Comparison of ENCODE assay signal across 12 mouse cellular contexts in the genomic region with DNA sequence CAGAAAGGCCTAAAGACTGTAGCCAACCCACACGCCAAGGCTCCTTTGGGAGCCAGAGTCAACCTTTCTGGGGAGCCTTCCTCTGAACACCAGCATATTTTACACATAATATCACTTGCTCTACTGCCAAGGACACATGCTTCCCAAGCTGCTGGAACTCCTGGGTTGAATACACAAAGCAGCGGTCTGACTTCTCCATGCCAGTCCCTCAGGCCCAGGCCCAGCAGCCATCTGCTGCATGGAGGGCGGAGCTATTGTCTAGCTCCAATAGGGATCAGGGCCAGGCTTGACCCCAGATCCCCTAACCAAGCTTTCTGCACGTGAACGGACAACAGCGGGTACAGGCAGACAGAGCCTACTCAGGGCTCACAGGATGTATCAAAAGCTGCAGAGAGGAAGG. TPM values are rescaled to one million over a fixed set of nuclear protein-coding genes. Genes with fewer than 3 reads are reported as not detected.
A peak's percentile ranks its signal among the peaks of the same experiment; 100 is the strongest.
DNase-seq lines count a peak whose midpoint lies in the region; ATAC-seq lines count a peak whose summit lies in the region.
"Had no signal": no experiment of that assay in that cellular context is flagged by ENCODE, and none has a peak within 500 bp of the region (broad histone marks: within the 10 kb centered on the region; RNA-seq: fewer than 3 reads in every experiment).

No protein-coding gene starts in this region.

- peak; percentile 34 for DNase-seq in 3T3-L1 (ENCODE audit: low read depth, low spot score)
- peak; percentile 30 for DNase-seq in embryonic facial prominence, embryonic 14.5 days (ENCODE audit: low spot score)
- DNase-seq in limb, embryonic 10.5 days (ENCODE audit: low spot score): no peak
- no peak for DNase-seq in frontal cortex, postnatal 36 days (ENCODE audit: low spot score in 2 of 2)
- DNase-seq in thymus, postnatal 36 days: no peak
- DNase-seq: thymus, adult 18-20 months had no signal

- H3K27me3 ChIP-seq in forebrain, embryonic 12.5 days: no peaks in the 10 kb centered on the region
- H3K27me3 ChIP-seq in forebrain, embryonic 16.5 days (replicated peaks; ENCODE audit: control insufficient read depth, insufficient read depth, low read length): no peaks in the 10 kb centered on the region
- no peaks in the 10 kb centered on the region for H3K27me3 ChIP-seq in embryonic facial prominence, embryonic 14.5 days (replicated peaks; ENCODE audit: control insufficient read depth, insufficient read depth, low read length)
- H3K27me3 ChIP-seq in limb, embryonic 10.5 days (ENCODE audit: low read depth, poor library complexity, severe bottlenecking): peaks cover 7% of the 10 kb centered on the region

- H3K4me2 ChIP-seq in forebrain, embryonic 12.5 days: no peak overlapping the region
- H3K4me2 ChIP-seq in forebrain, embryonic 16.5 days (ENCODE audit: low read length): no peak overlapping the region
- no peak overlapping the region for H3K4me2 ChIP-seq in embryonic facial prominence, embryonic 14.5 days (ENCODE audit: low read depth, low read length)

- no peaks in the 10 kb centered on the region for H3K9me3 ChIP-seq in forebrain, embryonic 12.5 days
- H3K9me3 ChIP-seq in forebrain, embryonic 16.5 days (ENCODE audit: control insufficient read depth, low read length): no peaks in the 10 kb centered on the region
- no peaks in the 10 kb centered on the region for H3K9me3 ChIP-seq in embryonic facial prominence, embryonic 14.5 days (ENCODE audit: control insufficient read depth, low read length)
- H3K9me3 ChIP-seq in limb, embryonic 10.5 days (replicated peaks): no peaks in the 10 kb centered on the region

- H3K9ac ChIP-seq in forebrain, embryonic 12.5 days: no peak overlapping the region
- no peak overlapping the region for H3K9ac ChIP-seq in forebrain, embryonic 16.5 days (replicated peaks; ENCODE audit: low read depth, low read length)
- H3K9ac ChIP-seq in embryonic facial prominence, embryonic 14.5 days (ENCODE audit: low read depth, low read length): no peak overlapping the region

- 44% methylated on average over 6 of the region's 6 CpGs for WGBS in forebrain, embryonic 12.5 days
- WGBS in forebrain, embryonic 16.5 days: 52% methylated on average over 6 of the region's 6 CpGs
- 42% methylated on average over 6 of the region's 6 CpGs for WGBS in embryonic facial prominence, embryonic 14.5 days
- 66% methylated on average over 6 of the region's 6 CpGs for WGBS in limb, embryonic 10.5 days

- H3K36me3 ChIP-seq in forebrain, embryonic 12.5 days (replicated peaks): 0 out of 2 replicates have a peak, but pooled peaks cover 11% of the 10 kb centered on the region
- no peaks in the 10 kb centered on the region for H3K36me3 ChIP-seq in forebrain, embryonic 16.5 days (ENCODE audit: control insufficient read depth, insufficient read depth)
- H3K36me3 ChIP-seq in embryonic facial prominence, embryonic 14.5 days (ENCODE audit: control insufficient read depth, insufficient read depth, low read length): no peaks in the 10 kb centered on the region
- no peaks in the 10 kb centered on the region for H3K36me3 ChIP-seq in limb, embryonic 10.5 days

- ATAC-seq in forebrain, embryonic 12.5 days (ENCODE audit: low FRiP score): 0 out of 2 replicates have a peak, but pooled peaks have one; percentile 49
- no peak for ATAC-seq in forebrain, embryonic 16.5 days
- peak; percentile 28; the same call in 1 of the 2 replicates for ATAC-seq in embryonic facial prominence, embryonic 14.5 days (ENCODE audit: low read depth)
- no peak for ATAC-seq in megakaryocyte-erythroid progenitor cell, adult 5-6 weeks (replicated peaks; ENCODE audit: low FRiP score, low TSS enrichment, poor library complexity, severe bottlenecking)

- 0 out of 2 replicates have a peak overlapping the region, but pooled peaks have one; percentile 5 for H3K27ac ChIP-seq in forebrain, embryonic 12.5 days
- no peak overlapping the region for H3K27ac ChIP-seq in forebrain, embryonic 16.5 days (ENCODE audit: low read length)
- H3K27ac ChIP-seq in embryonic facial prominence, embryonic 14.5 days (replicated peaks; ENCODE audit: low read depth, low read length): no peak overlapping the region
- H3K27ac ChIP-seq in limb, embryonic 10.5 days: peak overlapping the region; percentile 33; the same call in 1 of the 2 replicates

- H3K4me1 ChIP-seq in forebrain, embryonic 12.5 days: peaks cover 18% of the 10 kb centered on the region
- no peaks in the 10 kb centered on the region for H3K4me1 ChIP-seq in forebrain, embryonic 16.5 days (replicated peaks; ENCODE audit: control insufficient read depth, insufficient read depth, low read length)
- no peaks in the 10 kb centered on the region for H3K4me1 ChIP-seq in embryonic facial prominence, embryonic 14.5 days (ENCODE audit: control insufficient read depth, insufficient read depth, low read length)
- H3K4me1 ChIP-seq in limb, embryonic 10.5 days: 0 out of 2 replicates have a peak, but pooled peaks cover 9% of the 10 kb centered on the region

- H3K4me3 ChIP-seq in forebrain, embryonic 12.5 days (replicated peaks): no peak overlapping the region
- no peak overlapping the region for H3K4me3 ChIP-seq in forebrain, embryonic 16.5 days (replicated peaks; ENCODE audit: low read length)
- no peak overlapping the region for H3K4me3 ChIP-seq in embryonic facial prominence, embryonic 14.5 days (ENCODE audit: low read depth, low read length)
- H3K4me3 ChIP-seq in limb, embryonic 10.5 days: no peak overlapping the region

RNA-seq across cellular contexts. Expression of a gene that starts 18.3 kb away (rescaled TPM):
- 13.2 and 14.6 TPM in 2 replicates for polyA plus RNA-seq in forebrain, embryonic 12.5 days (2016; fragmentation: Nextera tagmentation; extraction: Ambion mirVana)
- polyA plus RNA-seq in forebrain, embryonic 16.5 days (2015; fragmentation: Nextera tagmentation; extraction: Ambion mirVana): 30.8 and 41.4 TPM in 2 replicates
- polyA plus RNA-seq in embryonic facial prominence, embryonic 14.5 days (2014; fragmentation: Nextera tagmentation; extraction: Ambion mirVana): 19.5 and 21.6 TPM in 2 replicates
- 6.2 and 7.1 TPM in 2 replicates for polyA plus RNA-seq in limb, embryonic 10.5 days (2016; fragmentation: Nextera tagmentation; extraction: Ambion mirVana)
- 3.3 and 10.0 TPM in 2 replicates for total RNA-seq in megakaryocyte-erythroid progenitor cell, adult 5-6 weeks (2014; fragmentation: Nextera tagmentation)
- total RNA-seq in megakaryocyte-erythroid progenitor cell, adult 5-6 weeks (2017): 2.1 and 2.5 TPM in 2 replicates

RNA-seq across cellular contexts. Expression of a gene that starts 32.9 kb away (rescaled TPM):
- 0.60 and 0.78 TPM in 2 replicates for polyA plus RNA-seq in forebrain, embryonic 12.5 days (2016; fragmentation: Nextera tagmentation; extraction: Ambion mirVana)
- polyA plus RNA-seq in forebrain, embryonic 16.5 days (2015; fragmentation: Nextera tagmentation; extraction: Ambion mirVana): 3.2 and 3.3 TPM in 2 replicates
- 1.00 and 1.3 TPM in 2 replicates for polyA plus RNA-seq in embryonic facial prominence, embryonic 14.5 days (2014; fragmentation: Nextera tagmentation; extraction: Ambion mirVana)
- polyA plus RNA-seq in limb, embryonic 10.5 days (2016; fragmentation: Nextera tagmentation; extraction: Ambion mirVana): 0.08 and 0.16 TPM in 2 replicates
- total RNA-seq in megakaryocyte-erythroid progenitor cell, adult 5-6 weeks (2014; fragmentation: Nextera tagmentation): not detected in 2 replicates
- total RNA-seq in megakaryocyte-erythroid progenitor cell, adult 5-6 weeks (2017): 0.38 TPM in 1 of 2 replicates, not detected in the other

RNA-seq across cellular contexts. Expression of a gene that starts 59.7 kb away (rescaled TPM):
- polyA plus RNA-seq in forebrain, embryonic 12.5 days (2016; fragmentation: Nextera tagmentation; extraction: Ambion mirVana): not detected in 2 replicates
- not detected in 2 replicates for polyA plus RNA-seq in forebrain, embryonic 16.5 days (2015; fragmentation: Nextera tagmentation; extraction: Ambion mirVana)
- not detected in 2 replicates for polyA plus RNA-seq in embryonic facial prominence, embryonic 14.5 days (2014; fragmentation: Nextera tagmentation; extraction: Ambion mirVana)
- polyA plus RNA-seq in limb, embryonic 10.5 days (2016; fragmentation: Nextera tagmentation; extraction: Ambion mirVana): not detected in 2 replicates
- not detected in 2 replicates for total RNA-seq in megakaryocyte-erythroid progenitor cell, adult 5-6 weeks (2014; fragmentation: Nextera tagmentation)
- total RNA-seq in megakaryocyte-erythroid progenitor cell, adult 5-6 weeks (2017): not detected in 2 replicates
- total RNA-seq: common myeloid progenitor, adult 5-6 weeks; gastrocnemius, adult 8-10 months had no signal
- polyA plus RNA-seq: kidney, embryonic 14.5 days had no signal

Comparison
In these comparisons a context has a peak if more than half of its experiments do, and no peak if none do; other contexts are left out.
1. ATAC-seq: peak in forebrain, embryonic 12.5 days (single experiment) and embryonic facial prominence, embryonic 14.5 days (single experiment); none in forebrain, embryonic 16.5 days (single experiment) and megakaryocyte-erythroid progenitor cell, adult 5-6 weeks (single experiment).
2. H3K27ac ChIP-seq: peak in forebrain, embryonic 12.5 days (single experiment) and limb, embryonic 10.5 days (single experiment); none in forebrain, embryonic 16.5 days (single experiment) and embryonic facial prominence, embryonic 14.5 days (single experiment).
3. DNase-seq: peak in 3T3-L1 (single experiment) and embryonic facial prominence, embryonic 14.5 days (single experiment); none in limb, embryonic 10.5 days (single experiment), frontal cortex, postnatal 36 days (0 of 2) and thymus, postnatal 36 days (0 of 2).